Mouse (Mus musculus) kidney, postnatal 36 days (tissue): ENCODE data around the gene Mael.

Source experiments
- DNase-seq, 2 experiments: peaks; one replicate each; pipeline ENCODE4 v3.0.0; 2021 to 2022; ENCODE audit warnings: mixed read lengths in 2 of 2

Gene Mael

GRCm38 (mm10) chr1:166153351-166154120 lies 85.0 kb downstream of the Mael start:
- peak; percentile 83 to 96 for DNase-seq

- DNase-seq: no peak
These were observed 86.5 kb downstream of the Mael start for GRCm38 (mm10) chr1:166152034-166152433.

- no peak for DNase-seq
These were observed 87.2 kb downstream of the Mael start for GRCm38 (mm10) chr1:166151341-166151740.
